Mouse (Mus musculus): Measurements from ENCODE around the gene Uimc1.

GRCm38 (mm10) chr13:54988181-54988760 lies 111.8 kb downstream of the Uimc1 start:
- no peak for TF ChIP-seq EP300 (IDR thresholded peaks at IDR 0.05; ENCODE audit: low read depth)
- TF ChIP-seq CTCF (IDR thresholded peaks at IDR 0.05; ENCODE audit: low read depth), result no peak
